ENCODE assay signal across 10 mouse cellular contexts in the genomic region with DNA sequence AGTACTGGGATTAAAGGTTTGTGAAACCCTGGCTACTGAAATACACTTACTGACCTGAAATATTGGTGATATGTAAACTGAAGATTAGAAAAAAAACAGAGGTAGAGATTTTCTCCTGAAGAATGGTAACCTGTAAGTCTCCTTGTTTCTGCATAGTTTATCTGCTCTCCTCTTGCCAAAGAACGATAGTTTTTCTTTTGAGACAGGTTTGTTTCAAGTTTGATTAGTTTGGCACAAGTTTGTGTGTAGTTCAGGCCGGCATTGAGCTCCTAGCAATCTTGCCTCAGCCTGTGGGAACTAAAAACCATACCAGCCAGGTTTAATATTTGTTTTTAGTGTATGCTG. TPM values are rescaled to one million over a fixed set of nuclear protein-coding genes. Genes with fewer than 3 reads are reported as not detected.
DNase-seq lines count a peak whose midpoint lies in the region; ATAC-seq and TF ChIP-seq lines count a peak whose summit lies in the region.
"Had no signal": no experiment of that assay in that cellular context is flagged by ENCODE, and none has a peak within 500 bp of the region (broad histone marks: within the 10 kb centered on the region; RNA-seq: fewer than 3 reads in every experiment).

No protein-coding gene starts in this region.

- peaks cover 8% of the 10 kb centered on the region; the same call in 1 of the 2 replicates for H3K36me3 ChIP-seq in embryonic facial prominence, embryonic 14.5 days (ENCODE audit: control insufficient read depth, insufficient read depth, low read length)
- H3K36me3 ChIP-seq in intestine, postnatal 0 days (ENCODE audit: control insufficient read depth, insufficient read depth), result peaks cover 7% of the 10 kb centered on the region; the same call in 1 of the 2 replicates
- H3K36me3 ChIP-seq in neural tube, embryonic 12.5 days, result no peaks in the 10 kb centered on the region

- no peak for ATAC-seq in embryonic facial prominence, embryonic 14.5 days (ENCODE audit: low read depth)
- no peak for ATAC-seq in intestine, postnatal 0 days
- ATAC-seq in neural tube, embryonic 12.5 days (ENCODE audit: low FRiP score, low read depth), result no peak

- peak overlapping the region; percentile 95 for H3K9ac ChIP-seq in embryonic facial prominence, embryonic 14.5 days (ENCODE audit: low read depth, low read length)
- H3K9ac ChIP-seq in intestine, postnatal 0 days (ENCODE audit: low read depth, low read length), result peak overlapping the region; percentile 94; the same call in 1 of the 2 replicates
- peak overlapping the region; percentile 93 for H3K9ac ChIP-seq in neural tube, embryonic 12.5 days

- H3K27ac ChIP-seq in layer of hippocampus, adult 2 months, result no peak overlapping the region
- H3K27ac ChIP-seq in embryonic facial prominence, embryonic 14.5 days (replicated peaks; ENCODE audit: low read depth, low read length), result 0 out of 2 replicates have a peak overlapping the region, but pooled peaks have one; percentile 39
- H3K27ac ChIP-seq in intestine, postnatal 0 days (ENCODE audit: low read depth, low read length), result 0 out of 2 replicates have a peak overlapping the region, but pooled peaks have one; percentile 17
- no peak overlapping the region for H3K27ac ChIP-seq in neural tube, embryonic 12.5 days

- no peaks in the 10 kb centered on the region for H3K27me3 ChIP-seq in embryonic facial prominence, embryonic 14.5 days (replicated peaks; ENCODE audit: control insufficient read depth, insufficient read depth, low read length)
- no peaks in the 10 kb centered on the region for H3K27me3 ChIP-seq in intestine, postnatal 0 days (replicated peaks; ENCODE audit: control insufficient read depth, insufficient read depth, low read length)
- no peaks in the 10 kb centered on the region for H3K27me3 ChIP-seq in neural tube, embryonic 12.5 days (replicated peaks)

- no peaks in the 10 kb centered on the region for H3K9me3 ChIP-seq in embryonic facial prominence, embryonic 14.5 days (ENCODE audit: control insufficient read depth, low read length)
- H3K9me3 ChIP-seq in intestine, postnatal 0 days (ENCODE audit: control insufficient read depth), result no peaks in the 10 kb centered on the region
- no peaks in the 10 kb centered on the region for H3K9me3 ChIP-seq in neural tube, embryonic 12.5 days

- peak overlapping the region; percentile 77 for H3K4me2 ChIP-seq in embryonic facial prominence, embryonic 14.5 days (ENCODE audit: low read depth, low read length)
- peak overlapping the region; percentile 89 for H3K4me2 ChIP-seq in intestine, postnatal 0 days (replicated peaks; ENCODE audit: low read depth)
- H3K4me2 ChIP-seq in neural tube, embryonic 12.5 days (replicated peaks), result peak overlapping the region; percentile 70

- no peak for TF ChIP-seq CTCF in layer of hippocampus, adult 2 months (conservative IDR thresholded peaks at IDR 0.05)
- no peak for TF ChIP-seq CTCF in intestine, postnatal 0 days (IDR thresholded peaks at IDR 0.05; ENCODE audit: low read depth)

- 44% methylated on average over 2 of the region's 2 CpGs for WGBS in embryonic facial prominence, embryonic 14.5 days
- 11% methylated on average over 2 of the region's 2 CpGs for WGBS in intestine, postnatal 0 days
- 69% methylated on average over 2 of the region's 2 CpGs for WGBS in neural tube, embryonic 12.5 days

- DNase-seq in layer of hippocampus, adult 2 months (ENCODE audit: low spot score in 2 of 2), result no peak
- no peak for DNase-seq in layer of hippocampus, postnatal 36 days
- no peak for DNase-seq in embryonic facial prominence, embryonic 14.5 days (ENCODE audit: low spot score)
- DNase-seq in c-Kit-positive CD71-positive TER-119-positive erythroid progenitor cells, embryonic 14.5 days (ENCODE audit: low spot score), result no peak
- DNase-seq in ovary, postnatal 36 days (ENCODE audit: low spot score), result no peak
- DNase-seq in right cerebral cortex, postnatal 14 days, result no peak
- DNase-seq: gastrocnemius, postnatal 25 days had no signal

- H3K4me1 ChIP-seq in embryonic facial prominence, embryonic 14.5 days (ENCODE audit: control insufficient read depth, insufficient read depth, low read length), result peaks cover 10% of the 10 kb centered on the region
- no peaks in the 10 kb centered on the region for H3K4me1 ChIP-seq in intestine, postnatal 0 days (replicated peaks; ENCODE audit: control insufficient read depth, insufficient read depth, low read length)
- peaks cover 16% of the 10 kb centered on the region for H3K4me1 ChIP-seq in neural tube, embryonic 12.5 days

- H3K4me3 ChIP-seq in layer of hippocampus, adult 2 months, result peak overlapping the region; percentile 99
- peak overlapping the region; percentile 97 for H3K4me3 ChIP-seq in embryonic facial prominence, embryonic 14.5 days (ENCODE audit: low read depth, low read length)
- peak overlapping the region; percentile 96 for H3K4me3 ChIP-seq in intestine, postnatal 0 days (ENCODE audit: low read depth, low read length)
- H3K4me3 ChIP-seq in neural tube, embryonic 12.5 days, result peak overlapping the region; percentile 92

RNA-seq across cellular contexts. Expression of a gene that starts 1.3 kb away (rescaled TPM):
- total RNA-seq in layer of hippocampus, adult 2 months (2021), result 10 to 100 TPM; 22.0 to 22.7 TPM
- total RNA-seq in layer of hippocampus, postnatal 36 days (2021), result 10 to 100 TPM; 20.9 to 23.7 TPM
- polyA plus RNA-seq in embryonic facial prominence, embryonic 14.5 days (2014; fragmentation: Nextera tagmentation; extraction: Ambion mirVana), result 44.4 and 46.4 TPM in 2 replicates
- 37.6 and 39.0 TPM in 2 replicates for polyA plus RNA-seq in intestine, postnatal 0 days (2015; fragmentation: Nextera tagmentation; extraction: Ambion mirVana)
- 60.9 and 61.5 TPM in 2 replicates for polyA plus RNA-seq in neural tube, embryonic 12.5 days (2016; fragmentation: Nextera tagmentation; extraction: Ambion mirVana)

RNA-seq across cellular contexts. Expression of a gene that starts 1.4 kb away (rescaled TPM):
- total RNA-seq in layer of hippocampus, adult 2 months (2021), result 100 to 1,000 TPM; 103 TPM
- 100 to 1,000 TPM; 109 to 111 TPM for total RNA-seq in layer of hippocampus, postnatal 36 days (2021)
- 69.9 and 77.0 TPM in 2 replicates for polyA plus RNA-seq in embryonic facial prominence, embryonic 14.5 days (2014; fragmentation: Nextera tagmentation; extraction: Ambion mirVana)
- 183 and 185 TPM in 2 replicates for polyA plus RNA-seq in intestine, postnatal 0 days (2015; fragmentation: Nextera tagmentation; extraction: Ambion mirVana)
- 43.4 and 44.3 TPM in 2 replicates for polyA plus RNA-seq in neural tube, embryonic 12.5 days (2016; fragmentation: Nextera tagmentation; extraction: Ambion mirVana)

RNA-seq across cellular contexts. Expression of a gene that starts 12.2 kb away (rescaled TPM):
- 10 to 100 TPM; 27.0 to 27.6 TPM for total RNA-seq in layer of hippocampus, adult 2 months (2021)
- total RNA-seq in layer of hippocampus, postnatal 36 days (2021), result 10 to 100 TPM; 26.8 to 28.0 TPM
- 1.1 and 1.6 TPM in 2 replicates for polyA plus RNA-seq in embryonic facial prominence, embryonic 14.5 days (2014; fragmentation: Nextera tagmentation; extraction: Ambion mirVana)
- polyA plus RNA-seq in intestine, postnatal 0 days (2015; fragmentation: Nextera tagmentation; extraction: Ambion mirVana), result 1.5 and 1.6 TPM in 2 replicates
- 1.9 and 2.4 TPM in 2 replicates for polyA plus RNA-seq in neural tube, embryonic 12.5 days (2016; fragmentation: Nextera tagmentation; extraction: Ambion mirVana)
- total RNA-seq: gastrocnemius, postnatal 25 days; neutrophil, adult 5-6 weeks had no signal

RNA-seq across cellular contexts. Expression of a gene that starts 31.3 kb away (rescaled TPM):
- total RNA-seq in layer of hippocampus, adult 2 months (2021), result 100 to 1,000 TPM; 161 to 169 TPM
- 100 to 1,000 TPM; 162 to 176 TPM for total RNA-seq in layer of hippocampus, postnatal 36 days (2021)
- polyA plus RNA-seq in embryonic facial prominence, embryonic 14.5 days (2014; fragmentation: Nextera tagmentation; extraction: Ambion mirVana), result 33.9 and 35.8 TPM in 2 replicates
- polyA plus RNA-seq in intestine, postnatal 0 days (2015; fragmentation: Nextera tagmentation; extraction: Ambion mirVana), result 15.4 and 17.5 TPM in 2 replicates
- 21.4 and 24.1 TPM in 2 replicates for polyA plus RNA-seq in neural tube, embryonic 12.5 days (2016; fragmentation: Nextera tagmentation; extraction: Ambion mirVana)

Comparison
In these comparisons a context has a peak if more than half of its experiments do, and no peak if none do; other contexts are left out.
1. H3K27ac ChIP-seq: peak in embryonic facial prominence, embryonic 14.5 days (single experiment) and intestine, postnatal 0 days (single experiment); none in layer of hippocampus, adult 2 months (single experiment) and neural tube, embryonic 12.5 days (single experiment).
2. Peak in every context shown above with its lines, with median percentiles within 50 percentile points of each other: H3K4me3 ChIP-seq, H3K4me2 ChIP-seq and H3K9ac ChIP-seq.